Mouse (Mus musculus): Measurements from ENCODE around the gene Abhd8.

DNA sequence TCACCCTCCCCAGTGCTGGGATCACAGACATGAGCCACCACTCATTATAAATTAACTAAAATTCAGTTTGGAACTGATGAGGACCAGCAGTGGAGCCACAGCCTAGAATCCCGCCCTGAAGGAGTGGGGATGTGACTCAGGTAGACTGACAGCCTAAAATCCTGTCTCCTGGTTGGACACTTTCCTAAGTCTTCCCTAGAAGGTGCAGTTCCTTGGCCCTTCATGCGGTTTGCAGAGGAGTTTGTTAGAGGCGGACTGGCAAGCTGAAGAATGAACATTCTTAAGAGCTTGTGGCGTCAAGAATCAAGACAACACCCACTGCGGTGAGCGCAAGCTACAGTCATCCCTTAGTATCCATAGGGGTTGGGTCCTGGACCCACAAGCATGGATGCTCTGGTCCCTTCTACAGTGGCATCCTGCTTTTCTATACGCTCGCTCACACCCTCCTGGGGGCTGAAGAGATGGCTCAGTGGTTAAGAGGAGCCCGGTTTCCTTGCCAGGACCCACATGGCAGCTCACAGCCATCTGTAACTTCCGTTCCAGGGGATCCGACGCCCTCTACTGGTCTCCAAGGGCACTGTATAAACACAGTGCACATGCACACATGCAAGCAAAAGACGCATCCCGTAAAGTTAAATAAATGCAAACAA is 13.9 kb upstream of the Abhd8 start:
- TF ChIP-seq POLR2A (IDR thresholded peaks at IDR 0.05; ENCODE audit: control insufficient read depth, low read depth, low read length) (no peak), CTCF (IDR thresholded peaks at IDR 0.05; ENCODE audit: control insufficient read depth, insufficient read depth, insufficient replicate concordance, low read depth, low read length) (peak; percentile 55; the same call in 1 of the 2 replicates)
